Mouse (Mus musculus): ENCODE measurements at regions not wholly inside any gene's neighbourhood (a gene's known extent, or its start where the extent isn't known, plus 50 kb on each side); places are given as distances from the start of the nearest gene placed in this dataset.

DNA sequence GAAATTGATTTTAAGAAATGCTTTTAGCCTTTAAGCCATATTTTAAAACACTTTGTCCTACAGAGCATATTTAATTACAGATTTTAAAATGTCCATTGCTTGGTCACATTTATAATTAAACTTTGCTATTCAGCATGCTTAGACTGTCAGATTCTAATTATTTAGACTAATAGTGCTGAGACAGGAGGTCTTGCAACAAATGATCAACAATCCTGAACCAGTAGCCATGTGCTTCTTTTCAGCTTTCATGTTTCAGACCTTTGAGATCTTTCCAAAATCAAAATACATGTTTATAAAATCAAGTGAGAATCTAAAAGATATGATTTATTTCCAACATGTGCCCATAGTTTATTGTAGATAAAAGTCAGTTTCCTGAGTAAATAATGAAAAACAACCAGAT is 371.0 kb downstream of the Slco4c1 start:
- TF ChIP-seq HCFC1 (IDR thresholded peaks at IDR 0.05; ENCODE audit: borderline replicate concordance, insufficient read depth, low read length): no peak
- TF ChIP-seq ZC3H11A (IDR thresholded peaks at IDR 0.05; ENCODE audit: borderline replicate concordance, low read depth, low read length): no peak
- no peak for TF ChIP-seq CHD2 (IDR thresholded peaks at IDR 0.05; ENCODE audit: low read depth, low read length)
- no peak for TF ChIP-seq MAFK (IDR thresholded peaks at IDR 0.05; ENCODE audit: insufficient read depth, low read depth, low read length)

Data from ES-E14 (cell line).